Mouse (Mus musculus): ENCODE measurements at regions not wholly inside any gene's neighbourhood (a gene's known extent, or its start where the extent isn't known, plus 50 kb on each side); places are given as distances from the start of the nearest gene placed in this dataset.
"Not testable (repeated sequence)": the region's sequence is repeated elsewhere in the genome, so short reads cannot be mapped to it uniquely, and the experiment has no call there.

DNA sequence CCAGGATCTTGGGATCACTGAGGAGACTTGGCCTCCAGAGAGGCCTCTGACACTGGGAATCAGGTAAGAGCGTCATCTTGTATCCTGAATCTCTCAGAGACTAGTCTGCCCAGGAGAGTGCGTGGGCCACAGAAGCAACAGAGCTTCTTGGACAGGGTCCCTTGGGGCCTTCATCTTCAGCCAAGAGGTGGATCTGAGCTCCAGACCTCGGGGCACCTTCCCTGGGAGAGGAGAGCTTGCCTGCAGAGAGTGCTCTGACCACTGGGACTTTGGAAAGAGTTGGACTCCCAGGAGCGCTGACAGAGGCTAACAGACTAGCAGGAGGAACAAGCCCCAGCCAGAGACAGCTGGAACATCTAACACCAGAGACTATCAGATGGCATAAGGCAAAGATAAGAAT, 73.9 kb upstream of the Gm15319 start:
- peak; percentile 4 for DNase-seq

DNA sequence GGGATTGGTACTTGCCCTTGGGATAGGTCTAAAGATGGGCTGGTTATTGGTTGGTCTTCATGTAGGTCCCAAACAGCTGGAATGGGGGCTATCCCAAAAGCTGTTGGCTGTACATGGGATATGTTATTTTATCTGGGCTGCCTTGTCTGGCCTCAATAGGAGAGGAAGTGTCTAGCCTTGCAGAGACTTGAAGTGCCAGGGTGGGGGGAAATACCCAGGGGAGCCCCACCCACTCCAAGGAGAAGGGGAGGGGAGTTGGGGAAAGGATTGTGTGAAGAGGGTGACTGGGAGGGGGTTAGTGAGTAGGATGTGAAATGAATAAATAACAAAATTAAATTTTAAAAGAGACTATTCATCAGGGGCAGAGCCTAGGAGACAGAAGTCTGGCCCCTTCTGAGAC, 70.2 kb upstream of the Gm15319 start:
- DNase-seq = peak; percentile 2

- DNase-seq = not testable (repeated sequence)
These were observed 66.5 kb upstream of the Gm15319 start for GRCm38 (mm10) chr8:20429469-20429868.

DNA sequence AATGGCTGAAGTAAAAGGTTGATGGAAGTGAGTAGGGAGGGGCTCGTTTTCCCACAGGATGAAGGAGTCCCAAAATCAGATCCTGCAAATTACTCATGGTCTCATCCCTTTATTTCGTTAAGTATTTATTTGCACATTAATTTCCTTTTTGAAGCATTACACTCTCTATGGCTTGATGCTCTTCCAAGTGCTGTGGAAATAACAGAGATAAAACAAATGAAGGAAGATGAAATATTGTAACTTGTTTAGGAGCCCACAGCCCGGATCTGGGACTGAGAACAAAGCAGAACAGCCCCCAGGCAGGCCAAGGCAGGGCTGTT, 61.9 kb upstream of the Gm15319 start:
- not testable (repeated sequence) for DNase-seq

DNA sequence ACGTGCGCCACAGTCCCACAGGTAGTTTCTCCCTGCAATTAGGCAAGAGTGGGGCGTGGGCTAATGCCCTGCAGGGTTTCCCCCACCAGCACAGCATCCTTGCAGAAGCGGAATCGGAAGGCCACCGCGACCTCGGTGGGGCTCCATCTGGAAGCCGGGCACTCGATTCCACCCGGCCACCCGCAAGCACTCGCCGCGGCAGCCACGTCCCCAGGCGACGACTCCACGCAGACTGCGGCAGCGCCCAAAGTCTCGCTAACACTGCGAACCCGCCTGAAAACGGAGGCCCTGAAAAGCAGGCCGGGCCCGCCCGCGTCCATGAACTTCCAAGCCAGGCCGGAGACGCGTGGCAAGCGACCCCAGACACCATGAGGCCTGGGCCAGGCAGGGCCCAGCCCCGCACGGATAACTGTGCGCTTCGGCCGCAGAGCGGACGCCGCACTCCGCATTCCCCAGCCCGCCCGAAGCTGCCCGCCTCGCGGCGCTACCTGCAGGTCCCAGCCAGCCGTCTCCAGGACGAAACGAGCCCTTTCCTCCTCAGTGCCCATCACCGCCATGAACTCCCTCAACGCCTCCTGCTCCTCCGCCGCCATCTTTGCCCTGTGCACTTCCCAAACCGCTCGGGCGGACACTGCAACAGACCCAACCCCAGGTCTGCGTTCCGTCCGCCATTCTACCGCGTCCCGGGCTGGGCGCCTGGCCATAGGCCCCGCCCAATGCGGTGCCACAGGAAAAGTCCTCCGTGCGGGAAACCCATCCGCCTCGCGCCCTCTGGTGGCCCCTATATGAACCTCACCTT, 61.3 kb upstream of the Gm15319 start:
- peak; percentile 100 for DNase-seq

DNA sequence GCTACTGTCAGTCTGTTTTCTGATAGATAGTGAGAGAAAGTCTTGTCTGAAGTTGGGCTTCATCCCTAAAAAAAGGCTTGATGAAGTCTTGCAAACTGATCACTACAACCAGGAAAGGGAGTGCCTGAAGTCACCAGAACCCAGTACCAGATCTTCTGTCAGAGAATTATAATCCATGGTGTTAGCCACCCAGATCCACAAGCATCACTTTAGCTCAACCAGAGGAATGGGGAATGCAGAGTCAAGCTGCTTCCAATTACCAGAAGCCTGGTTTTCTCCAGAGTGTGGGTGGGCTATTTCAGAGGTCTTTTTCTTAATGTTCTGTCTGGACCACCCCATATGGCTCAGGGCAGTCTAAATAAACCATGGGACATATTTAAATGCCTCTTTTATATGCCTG, 57.8 kb upstream of the Gm15319 start:
- DNase-seq = peak; percentile 2
